Mouse (Mus musculus) left cerebral cortex, postnatal 25 days (tissue): ENCODE results near the gene Cyp3a44. TPM values are rescaled to one million over a fixed set of nuclear protein-coding genes. Genes with fewer than 3 reads are reported as not detected.
"Not testable (repeated sequence)": the region's sequence is repeated elsewhere in the genome, so short reads cannot be mapped to it uniquely, and the experiment has no call there.

Experiments used
- DNase-seq, 2 experiments: peaks; one replicate each; pipeline ENCODE4 v3.0.0; 2022; ENCODE audit warnings: low spot score in 2 of 2, mixed read lengths in 1 of 2
- intact Hi-C: fragments of 180-260 bp; cut with DNase I; formaldehyde crosslinking; loops from one replicate; pipeline ENCODE4 v1.15.1; 2025
- total RNA-seq, 2 experiments: library from RNA; stranded (reverse); gene quantifications; 2 replicates each; pipeline ENCODE4 v1.2.3; 2021

Gene Cyp3a44
- total RNA-seq = not detected

- intact Hi-C loops, DNase-seq: not testable (repeated sequence)
These were observed at the start of gene Cyp3a44 for GRCm38 (mm10) chr5:145805796-145806195. Gene Cyp3a44 (minus strand): TSS chr5:145805874.

- DNase-seq, intact Hi-C loops: not testable (repeated sequence)
These were observed 5.4 kb downstream of the Cyp3a44 start for GRCm38 (mm10) chr5:145800229-145800628.

DNA sequence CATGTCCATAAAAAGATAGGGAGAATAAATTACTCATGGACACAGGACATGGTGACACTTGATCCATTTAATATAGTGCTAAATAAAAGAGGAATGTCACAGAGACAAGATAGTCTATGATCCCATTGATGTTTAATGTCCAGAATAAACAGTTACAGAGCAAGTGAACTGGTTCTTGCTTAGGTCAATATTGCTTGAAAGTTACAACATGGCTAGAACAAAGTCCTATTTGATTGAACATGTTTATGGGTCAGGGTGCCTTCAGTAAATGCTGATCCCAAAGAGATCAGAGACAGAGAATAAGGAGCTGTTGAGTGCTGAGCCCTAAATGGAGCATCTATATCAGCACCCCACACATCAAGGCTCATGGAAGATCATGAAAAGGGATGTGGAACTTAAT lies 12.4 kb downstream of the Cyp3a44 start:
- DNase-seq, intact Hi-C loops: not testable (repeated sequence)

- intact Hi-C loops, DNase-seq: not testable (repeated sequence)
These were observed 68.2 kb downstream of the Cyp3a44 start for GRCm38 (mm10) chr5:145737512-145737911.

Other genes with a start within 250 kb of the Cyp3a44 start
- not detected for gene Cyp3a41b, start 221.1 kb downstream of the Cyp3a44 start, total RNA-seq
- not detected for gene Cyp3a41a, start 85.7 kb downstream of the Cyp3a44 start, total RNA-seq
- not detected for gene Cyp3a11, start 74.1 kb upstream of the Cyp3a44 start, total RNA-seq
- gene Cyp3a25, start 203.7 kb upstream of the Cyp3a44 start, total RNA-seq = not detected